Mouse (Mus musculus) telencephalon, adult 2 months (tissue): ENCODE measurements at regions not wholly inside any gene's neighbourhood (a gene's known extent, or its start where the extent isn't known, plus 50 kb on each side); places are given as distances from the start of the nearest gene placed in this dataset.

ENCODE experiments used
- DNase-seq: peaks from one replicate; pipeline ENCODE4 v3.0.0-alpha.2; 2011; ENCODE audit warnings: low read depth, low spot score

GRCm38 (mm10) chr2:133436913-133437843, 114.8 kb upstream of the Bmp2 start:
- DNase-seq = no peak

DNA sequence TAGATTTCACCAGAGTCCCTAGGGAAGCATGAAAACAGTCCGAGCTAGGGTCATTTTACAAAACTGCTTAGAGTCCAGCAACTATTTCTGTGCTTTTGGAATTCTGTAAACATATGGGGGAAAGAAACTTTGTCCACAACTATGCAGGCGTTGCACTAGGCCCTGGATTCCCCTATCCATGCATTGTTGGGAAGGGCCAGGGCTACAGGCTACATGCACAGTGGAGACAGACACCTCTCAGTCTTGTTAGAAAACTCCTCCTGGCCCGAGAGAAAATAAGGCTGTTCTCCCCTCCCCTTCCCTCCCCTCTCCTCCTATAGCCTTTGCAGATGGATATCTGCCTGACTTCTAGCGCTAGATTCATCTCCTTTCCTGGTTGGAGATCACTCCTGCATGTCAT, 113.9 kb upstream of the Bmp2 start:
- DNase-seq = no peak

GRCm38 (mm10) chr2:133443024-133443423, 108.9 kb upstream of the Bmp2 start:
- no peak for DNase-seq

DNA sequence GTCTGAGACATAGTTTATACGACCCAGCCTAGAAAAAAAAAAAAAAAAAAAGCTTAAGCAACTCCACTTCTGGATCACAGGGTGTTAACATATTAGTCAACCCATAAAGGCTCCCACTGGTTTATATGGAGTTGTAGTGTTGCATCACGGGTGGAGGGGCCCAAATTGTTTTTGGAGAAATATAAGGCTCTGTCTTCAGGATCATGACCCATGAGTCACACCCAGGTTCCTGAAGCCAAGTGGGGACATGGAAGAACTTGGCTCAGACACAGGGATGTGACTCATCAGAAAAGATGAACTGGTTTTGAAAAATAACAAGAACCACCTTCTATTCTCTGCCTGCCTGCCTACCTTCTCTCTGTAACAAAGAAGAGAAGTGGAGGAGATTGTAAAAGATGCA, 108.5 kb upstream of the Bmp2 start:
- DNase-seq = no peak

- no peak for DNase-seq
Measured at GRCm38 (mm10) chr2:133452947-133453346, 99.0 kb upstream of the Bmp2 start.

GRCm38 (mm10) chr2:133455484-133456170, 96.3 kb upstream of the Bmp2 start:
- no peak for DNase-seq

GRCm38 (mm10) chr2:133456785-133457184, 95.2 kb upstream of the Bmp2 start:
- DNase-seq = no peak

DNA sequence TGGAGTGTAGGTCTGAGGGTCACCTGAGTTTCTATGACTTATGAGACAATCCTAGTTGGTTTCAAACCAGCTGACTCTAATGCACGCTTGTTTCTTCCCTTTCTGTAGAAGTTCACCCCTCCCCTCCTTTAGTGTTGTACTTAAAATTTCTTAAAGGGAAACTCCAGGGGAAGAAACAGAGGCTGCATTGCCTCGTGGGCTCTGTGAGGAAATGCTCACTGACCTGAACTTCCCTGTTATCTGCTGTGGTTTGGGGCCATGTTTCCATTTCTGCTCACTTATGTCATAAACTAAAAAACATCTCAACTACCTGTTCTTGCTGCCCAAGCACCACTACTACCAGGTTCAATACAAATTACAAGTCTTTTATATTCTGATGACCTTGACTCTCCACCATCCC, 93.2 kb upstream of the Bmp2 start:
- DNase-seq = no peak

- DNase-seq = no peak
Measured at GRCm38 (mm10) chr2:133460814-133461213, 91.1 kb upstream of the Bmp2 start.

DNA sequence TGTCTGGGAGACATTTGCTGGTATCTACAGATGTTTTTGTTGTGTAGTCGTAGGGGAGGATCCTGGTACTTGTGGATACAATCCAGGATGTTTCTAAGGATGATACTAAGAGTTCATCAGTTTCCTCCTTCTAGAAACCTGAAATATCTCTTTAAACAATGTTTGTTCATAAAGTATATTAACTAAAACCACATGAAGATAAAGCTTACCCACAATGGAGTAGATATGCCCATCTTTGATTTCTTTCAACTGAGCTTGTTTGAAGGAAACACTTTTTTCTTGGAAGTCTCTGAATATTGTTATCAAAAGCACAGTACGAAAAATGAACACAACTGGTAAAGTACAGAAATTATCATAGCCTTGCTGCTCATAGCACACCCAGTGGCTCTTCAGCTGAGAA, 89.6 kb upstream of the Bmp2 start:
- no peak for DNase-seq

DNA sequence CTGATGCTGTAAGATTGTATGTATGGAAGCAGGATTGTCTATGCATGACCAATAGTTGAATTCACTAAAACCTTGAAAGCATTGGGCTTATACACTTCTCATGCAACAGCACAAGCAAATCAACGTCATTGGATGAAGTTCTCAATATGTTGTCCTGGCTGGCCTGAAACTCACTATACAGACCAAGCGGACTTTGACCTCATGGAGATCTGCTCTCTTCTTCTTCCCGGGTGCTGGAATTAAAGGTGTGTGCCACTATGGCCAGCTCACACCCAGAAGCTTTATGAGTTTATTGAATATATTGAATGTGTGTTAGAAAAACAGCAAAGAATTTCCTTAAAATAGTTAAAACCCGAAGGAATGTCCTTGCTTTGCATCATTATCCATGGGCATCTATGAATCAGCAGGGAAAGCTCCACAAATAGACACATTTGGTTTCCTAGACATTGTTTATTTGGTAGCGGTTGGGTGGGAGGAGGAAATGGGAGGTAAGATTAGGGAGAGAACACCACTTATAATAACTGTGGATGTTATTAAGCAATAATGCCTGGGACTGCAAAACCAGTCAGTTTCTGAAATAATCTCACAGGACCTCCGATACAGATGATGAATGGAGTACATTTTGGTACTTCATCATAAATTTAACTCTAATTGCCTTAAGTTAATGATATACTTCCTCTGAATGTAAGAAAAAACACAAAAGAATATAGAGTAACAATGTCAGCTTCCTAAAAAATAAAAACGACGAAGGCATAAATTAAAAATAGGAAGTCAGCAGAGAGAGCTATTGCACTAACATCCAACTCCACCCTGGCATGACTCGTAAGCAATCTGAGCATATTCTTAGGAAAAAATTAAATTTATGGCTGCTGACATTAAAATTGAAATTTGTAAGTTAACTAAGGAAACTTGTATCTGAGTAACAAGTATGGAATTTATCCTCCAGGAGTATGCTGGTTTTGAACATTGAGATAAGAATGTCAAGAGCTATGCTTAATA, 84.5 kb upstream of the Bmp2 start:
- DNase-seq = no peak

- DNase-seq = no peak
Measured at GRCm38 (mm10) chr2:133472966-133473744, 78.8 kb upstream of the Bmp2 start.

DNA sequence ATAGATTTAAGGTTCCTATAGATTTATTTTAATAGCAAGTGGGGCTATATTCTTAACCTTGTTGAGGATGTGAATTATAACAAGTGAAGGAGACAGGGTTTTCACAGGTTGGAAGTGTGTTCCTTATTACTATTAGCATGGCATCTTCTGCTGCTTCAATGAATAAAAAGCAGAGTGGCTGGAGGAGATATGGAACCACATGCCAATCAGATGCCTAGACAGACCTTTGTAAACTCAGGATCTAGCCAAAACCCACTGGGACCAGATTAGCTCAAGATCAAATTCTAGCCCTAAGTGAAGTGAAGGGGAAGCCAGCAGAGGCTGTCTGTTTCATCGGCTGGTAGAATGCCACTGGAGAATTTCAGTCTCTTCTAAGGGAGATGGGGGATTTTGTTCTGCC, 77.8 kb upstream of the Bmp2 start:
- DNase-seq = no peak

GRCm38 (mm10) chr2:133480870-133481269, 71.1 kb upstream of the Bmp2 start:
- DNase-seq = no peak

GRCm38 (mm10) chr2:133481305-133481704, 70.7 kb upstream of the Bmp2 start:
- DNase-seq = no peak

- no peak for DNase-seq
Measured at GRCm38 (mm10) chr2:133481785-133482184, 70.2 kb upstream of the Bmp2 start.

GRCm38 (mm10) chr2:133495443-133495842, 56.5 kb upstream of the Bmp2 start:
- no peak for DNase-seq

DNA sequence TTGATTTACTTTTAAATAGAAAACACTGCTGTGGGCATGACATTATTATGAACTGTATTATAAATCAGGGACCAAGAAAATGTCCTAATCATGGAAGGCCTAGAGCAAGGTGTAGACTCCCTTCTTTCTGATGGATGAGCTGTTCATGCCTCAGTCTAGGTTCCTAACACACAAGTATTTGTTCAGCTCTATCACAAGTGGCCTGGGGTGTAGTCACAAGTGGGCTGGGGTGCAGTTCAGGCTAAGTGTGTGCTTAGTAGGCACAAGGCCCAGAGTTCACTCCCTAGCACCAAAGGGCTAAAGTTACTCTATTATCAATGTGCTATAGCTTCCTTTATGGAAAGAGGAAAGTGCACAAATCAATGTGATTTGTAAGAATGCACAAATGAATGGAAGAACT, 55.6 kb upstream of the Bmp2 start:
- no peak for DNase-seq

DNA sequence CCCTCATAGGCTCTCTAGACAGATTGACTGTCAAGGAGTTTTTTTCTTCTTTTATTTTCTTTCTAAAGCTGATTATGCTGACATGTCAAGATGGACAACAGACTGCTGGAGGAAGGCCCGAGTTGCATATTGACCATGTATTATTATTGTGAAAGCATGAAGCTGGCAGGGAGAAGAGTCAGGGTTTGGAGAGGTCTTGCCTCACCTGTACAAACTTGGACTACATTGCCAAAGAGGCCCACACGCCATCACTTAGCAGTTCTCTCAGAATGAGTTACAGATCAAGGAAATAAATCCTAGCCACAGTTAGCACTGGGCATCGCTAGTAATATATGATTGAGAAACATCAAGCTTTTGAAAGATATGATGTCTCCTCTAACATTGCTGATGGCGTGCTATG, 54.9 kb upstream of the Bmp2 start:
- DNase-seq = no peak

GRCm38 (mm10) chr2:133497541-133498185, 54.3 kb upstream of the Bmp2 start:
- no peak for DNase-seq

GRCm38 (mm10) chr2:133498186-133498571, 53.8 kb upstream of the Bmp2 start:
- no peak for DNase-seq
